In genomic region chr5:139174556-139175547, GRCm38 (mm10) we compare ENCODE assay signal across 8 mouse cellular contexts. TPM values are rescaled to one million over a fixed set of nuclear protein-coding genes. Genes with fewer than 3 reads are reported as not detected.
DNase-seq lines count a peak whose midpoint lies in the region; ATAC-seq lines count a peak whose summit lies in the region.

No protein-coding gene starts in this region.

- H3K9me3 ChIP-seq in lung, embryonic 15.5 days, result no peaks in the 10 kb centered on the region

- DNase-seq in thymus, postnatal 25 days, result peak; percentile 32
- DNase-seq in thymus, postnatal 4 days, result no peak
- DNase-seq in fat pad, adult 2 months (ENCODE audit: extremely low read depth, low read depth, low spot score), result peak; percentile 50
- DNase-seq in yolk sac, embryonic 10.5 days (ENCODE audit: low spot score), result peak; percentile 7
- no peak for DNase-seq in B cell, adult 2 months
- no peak for DNase-seq in layer of hippocampus, postnatal 36 days

- H3K27ac ChIP-seq in lung, embryonic 15.5 days, result peak overlapping the region; percentile 41; the same call in 1 of the 2 replicates

- 56% methylated on average over 8 of the region's 10 CpGs for WGBS in lung, embryonic 15.5 days

- H3K4me2 ChIP-seq in lung, embryonic 15.5 days, result no peak overlapping the region

- no peak overlapping the region for H3K4me3 ChIP-seq in lung, embryonic 15.5 days

- H3K27me3 ChIP-seq in lung, embryonic 15.5 days, result no peaks in the 10 kb centered on the region

- no peak overlapping the region for H3K9ac ChIP-seq in lung, embryonic 15.5 days

- ATAC-seq in inflammation-experienced regulatory T-cells, adult 6 months, result peak; percentile 59
- 0 out of 2 replicates have a peak, but pooled peaks have one; percentile 27 for ATAC-seq in lung, embryonic 15.5 days (ENCODE audit: borderline replicate concordance, extremely low read depth, low FRiP score, low TSS enrichment)

- H3K36me3 ChIP-seq in lung, embryonic 15.5 days, result peaks cover 43% of the 10 kb centered on the region

- H3K4me1 ChIP-seq in lung, embryonic 15.5 days, result peaks cover 7% of the 10 kb centered on the region; the same call in 1 of the 2 replicates

RNA-seq across cellular contexts. Expression of gene Dnaaf5, which starts 24.8 kb away (rescaled TPM):
- 10 to 100 TPM in 1 of 3 experiments, 1 to 10 TPM in 2; 5.9 to 11.9 (median 6.2) TPM for polyA plus RNA-seq in inflammation-experienced regulatory T-cells, adult 6 months (2017; shearing (Covaris generic))
- 6.4 and 6.6 TPM in 2 replicates for polyA plus RNA-seq in lung, embryonic 15.5 days (2015; fragmentation: Nextera tagmentation; extraction: Ambion mirVana)
- 1 to 10 TPM; 8.0 to 8.4 TPM for total RNA-seq in layer of hippocampus, postnatal 36 days (2021)

RNA-seq across cellular contexts. Expression of gene Prkar1b, which starts 25.1 kb away (rescaled TPM):
- polyA plus RNA-seq in inflammation-experienced regulatory T-cells, adult 6 months (2017; shearing (Covaris generic)), result 1 to 10 TPM in 1 of 3 experiments, under 1 TPM in 1, not detected in 1; 0.38 to 3.9 TPM
- polyA plus RNA-seq in lung, embryonic 15.5 days (2015; fragmentation: Nextera tagmentation; extraction: Ambion mirVana), result 16.0 and 16.9 TPM in 2 replicates
- 100 to 1,000 TPM; 397 to 416 TPM for total RNA-seq in layer of hippocampus, postnatal 36 days (2021)

RNA-seq across cellular contexts. Expression of gene Sun1, which starts 25.6 kb away (rescaled TPM):
- polyA plus RNA-seq in inflammation-experienced regulatory T-cells, adult 6 months (2017; shearing (Covaris generic)), result 10 to 100 TPM; 30.7 to 43.4 (median 38.5) TPM
- polyA plus RNA-seq in lung, embryonic 15.5 days (2015; fragmentation: Nextera tagmentation; extraction: Ambion mirVana), result 48.7 and 52.7 TPM in 2 replicates
- 10 to 100 TPM; 78.6 to 82.1 TPM for total RNA-seq in layer of hippocampus, postnatal 36 days (2021)

Comparison
In these comparisons a context has a peak if more than half of its experiments do, and no peak if none do; other contexts are left out.
1. DNase-seq: peak in thymus, postnatal 25 days (single experiment), fat pad, adult 2 months (single experiment) and yolk sac, embryonic 10.5 days (single experiment); none in thymus, postnatal 4 days (single experiment), B cell, adult 2 months (0 of 2) and layer of hippocampus, postnatal 36 days (0 of 2).